Mouse (Mus musculus): ENCODE results near the gene Fbxo7. TPM values are rescaled to one million over a fixed set of nuclear protein-coding genes. Genes with fewer than 3 reads are reported as not detected.
"Not testable (repeated sequence)": the region's sequence is repeated elsewhere in the genome, so short reads cannot be mapped to it uniquely, and the experiment has no call there.

The Fbxo7 gene
- total RNA-seq (2021): 10 to 100 TPM in 1 of 2 experiments, 1 to 10 TPM in 1; 8.5 to 10.3 TPM
- long read RNA-seq, experiment 1, full-length matches to known transcripts: 13 of 15 reads
- long read RNA-seq, experiment 1, partial matches to known transcripts: 0 of 15 reads
- long read RNA-seq, experiment 1, other reads (novel, unspliced or antisense): 2 of 15 reads
- long read RNA-seq, experiment 2, full-length matches to known transcripts: 12 of 14 reads
- long read RNA-seq, experiment 2, partial matches to known transcripts: 0 of 14 reads
- long read RNA-seq, experiment 2, other reads (novel, unspliced or antisense): 2 of 14 reads

DNA sequence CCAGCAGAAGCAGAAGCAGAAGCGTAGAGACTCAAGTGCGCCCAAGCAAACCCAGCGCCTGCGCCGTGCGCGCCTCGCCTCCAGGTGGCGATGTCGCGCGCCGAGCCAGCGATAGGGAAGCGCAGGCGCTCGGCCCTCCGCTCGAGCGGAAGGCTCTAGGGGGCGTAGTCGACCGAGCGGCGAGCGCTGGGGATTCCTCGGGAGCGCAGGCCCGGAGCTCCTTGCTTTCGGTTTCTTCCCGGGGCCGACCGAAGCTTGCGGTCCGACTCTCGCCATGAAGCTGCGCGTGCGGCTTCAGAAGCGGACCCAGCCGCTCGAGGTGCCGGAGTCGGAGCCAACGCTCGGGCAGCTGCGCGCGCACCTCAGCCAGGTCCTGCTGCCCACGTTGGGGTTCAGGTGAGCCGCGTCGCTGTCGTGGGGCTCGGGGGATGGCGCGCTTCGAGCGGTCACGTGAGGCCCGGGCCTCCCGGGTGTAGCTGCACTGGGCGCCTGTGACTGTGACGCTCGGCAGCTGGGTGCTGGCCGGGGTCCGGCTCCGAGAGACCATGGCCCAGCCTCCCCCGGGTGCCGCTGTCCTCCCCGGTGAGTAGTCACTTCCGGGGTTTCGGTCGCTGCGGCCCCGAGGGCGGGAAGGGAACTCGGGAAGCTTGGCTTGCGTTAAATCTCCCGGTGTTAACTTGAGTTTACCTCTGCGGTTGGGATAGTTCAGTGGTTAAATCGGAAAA is at the start of gene Fbxo7:
Fbxo7 (plus strand) TSS at position 224 of the 725 bp plus-strand sequence.
- peak; percentile 92 for DNase-seq
- intact Hi-C loops (cut with DNase I; ENCODE audit: low total_unique reads): no loop called here

DNA sequence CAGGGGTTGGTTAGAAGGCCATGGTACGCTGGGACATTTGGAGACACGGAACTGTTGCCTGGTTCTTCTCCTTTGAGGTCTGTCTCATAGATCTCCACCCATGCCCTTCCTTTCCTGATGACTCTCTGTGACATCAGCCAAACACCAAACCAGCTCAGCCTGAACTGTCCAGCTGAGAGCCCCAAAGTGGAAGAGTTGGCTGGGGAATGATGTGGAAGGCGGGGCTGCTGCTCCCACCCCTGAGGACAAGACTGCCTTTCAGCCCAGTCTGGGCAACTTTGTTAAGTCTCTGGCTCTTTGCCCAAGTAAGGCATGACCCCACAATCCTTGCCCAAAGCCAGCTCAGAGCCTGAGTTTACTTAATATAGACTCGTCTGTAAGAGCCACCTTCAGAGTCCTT is 48.9 kb upstream of the Fbxo7 start:
- intact Hi-C loops (cut with DNase I; ENCODE audit: low total_unique reads): loop anchor here (5.0 kb wide), 1 partner anchor 489 kb away; no protein-coding TSS in a partner anchor
- DNase-seq: no peak

DNA sequence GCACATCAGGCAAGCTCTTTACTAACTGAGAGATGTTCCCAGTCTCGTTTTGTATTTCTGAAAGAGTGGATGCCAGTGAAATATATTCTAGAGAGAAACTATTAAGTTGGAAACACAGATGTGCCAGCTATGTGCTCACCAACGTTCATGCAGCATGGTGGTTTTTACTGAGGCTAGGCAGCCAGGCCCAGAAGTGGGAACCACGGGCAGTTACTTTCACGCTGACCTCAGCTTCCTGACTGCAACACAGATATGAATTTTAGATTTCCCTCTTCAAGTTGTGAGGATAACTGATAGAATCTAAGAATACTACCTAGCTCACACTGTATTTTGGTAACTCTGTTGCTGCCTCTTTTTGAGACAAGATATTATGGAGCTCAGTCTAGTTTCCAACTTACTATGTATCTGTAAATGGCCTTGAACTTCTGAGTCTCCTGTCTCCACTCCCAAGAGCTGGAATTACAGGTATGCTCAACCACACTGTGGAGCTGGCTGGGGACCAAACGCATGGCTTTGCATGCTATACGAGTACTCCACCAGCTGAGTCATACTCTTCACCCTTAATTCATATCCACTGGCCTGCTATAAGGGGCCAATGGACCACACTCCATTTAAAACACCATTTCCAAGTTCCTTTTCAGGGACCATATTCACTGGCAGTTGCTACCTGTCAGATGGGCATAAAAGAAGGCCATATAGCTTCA is 32.2 kb upstream of the Fbxo7 start:
- intact Hi-C loops (cut with DNase I; ENCODE audit: low total_unique reads): no loop called here
- no peak for DNase-seq

DNA sequence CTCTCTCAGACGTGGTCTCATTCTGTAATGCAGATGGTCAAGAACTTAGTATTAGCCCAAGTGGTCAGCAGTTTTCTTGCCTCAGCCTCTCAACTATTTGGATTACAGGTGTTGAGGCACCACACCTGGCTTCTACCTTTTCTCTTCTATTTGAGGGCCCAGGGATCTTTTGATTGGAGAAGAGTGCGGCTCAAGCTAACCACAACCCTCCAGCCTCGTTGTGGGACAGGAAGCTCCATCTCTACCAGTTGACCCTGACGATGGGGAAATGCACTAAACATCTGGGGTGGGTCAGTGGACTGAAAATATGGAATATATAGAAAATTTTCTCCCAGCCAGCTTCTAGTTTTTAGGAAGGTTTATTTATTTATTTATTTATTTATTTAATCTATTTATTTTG is 29.4 kb upstream of the Fbxo7 start:
- no peak for DNase-seq
- intact Hi-C loops (cut with DNase I; ENCODE audit: low total_unique reads): no loop called here

DNA sequence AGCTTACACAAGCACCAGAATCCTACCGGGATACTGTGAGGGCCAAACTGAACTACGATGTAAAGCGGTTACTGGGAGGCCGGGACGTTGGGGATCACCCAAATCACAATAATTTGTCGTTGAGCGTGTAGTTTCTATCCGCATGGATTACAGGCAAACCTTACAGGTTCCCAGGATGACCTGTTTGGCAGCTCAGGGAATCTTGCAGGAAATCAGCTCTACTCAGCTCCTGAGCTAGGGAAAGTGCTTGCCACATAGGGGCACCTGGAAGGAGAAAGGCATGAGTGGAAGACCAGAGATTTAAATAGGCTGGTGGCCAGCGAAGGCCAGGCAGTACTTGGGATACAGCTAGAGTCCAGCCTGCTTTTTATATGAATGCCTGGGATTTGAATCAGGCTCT is 27.9 kb upstream of the Fbxo7 start:
- intact Hi-C loops (cut with DNase I; ENCODE audit: low total_unique reads): no loop called here
- DNase-seq: no peak

DNA sequence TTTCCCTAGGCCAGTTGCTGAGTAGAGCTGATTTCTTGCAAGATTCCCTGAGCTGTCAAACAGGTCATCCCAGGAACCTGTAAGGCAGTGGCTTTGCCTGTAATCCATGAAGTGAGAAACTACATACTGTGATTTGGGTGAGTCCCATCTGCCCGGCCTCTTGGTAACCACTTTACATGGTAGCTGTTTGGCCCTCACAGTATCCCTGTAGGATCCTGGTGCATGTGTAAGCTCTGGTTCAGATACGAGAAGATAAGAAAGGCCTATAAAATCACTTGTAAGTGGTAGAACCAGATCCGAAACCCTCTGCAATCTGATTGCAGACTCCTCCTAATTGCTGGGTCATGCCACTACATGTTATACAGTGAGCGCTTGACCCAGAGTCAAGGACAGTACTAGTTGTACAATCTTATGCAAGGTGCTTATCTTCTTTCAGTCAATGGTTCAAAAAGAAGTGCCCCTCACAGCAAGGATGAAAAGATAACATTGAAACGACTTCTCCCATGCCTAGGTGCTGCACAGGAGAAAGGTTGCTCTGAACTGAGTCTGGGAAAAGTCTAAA is 27.1 kb upstream of the Fbxo7 start:
- intact Hi-C loops (cut with DNase I; ENCODE audit: low total_unique reads): no loop called here
- no peak for DNase-seq

DNA sequence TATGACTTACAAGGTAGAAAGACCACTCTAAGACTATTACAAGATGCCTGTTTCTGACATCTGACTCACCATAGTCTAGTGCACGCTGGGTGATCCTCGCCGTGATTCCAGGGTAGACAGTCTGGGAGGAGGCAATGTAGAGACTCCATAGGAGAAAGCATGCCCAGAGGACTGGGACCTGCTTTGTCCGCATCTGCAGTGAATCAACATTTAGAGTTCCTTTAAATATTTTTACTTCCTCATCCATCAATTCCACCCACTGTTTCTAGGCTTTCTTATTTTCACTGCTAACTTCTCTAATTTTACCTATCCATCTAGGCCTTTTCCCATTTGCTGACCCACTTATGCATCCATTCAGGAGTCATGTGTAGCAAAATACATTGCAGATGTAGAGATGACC is 21.3 kb upstream of the Fbxo7 start:
- DNase-seq: no peak
- intact Hi-C loops (cut with DNase I; ENCODE audit: low total_unique reads): no loop called here

DNA sequence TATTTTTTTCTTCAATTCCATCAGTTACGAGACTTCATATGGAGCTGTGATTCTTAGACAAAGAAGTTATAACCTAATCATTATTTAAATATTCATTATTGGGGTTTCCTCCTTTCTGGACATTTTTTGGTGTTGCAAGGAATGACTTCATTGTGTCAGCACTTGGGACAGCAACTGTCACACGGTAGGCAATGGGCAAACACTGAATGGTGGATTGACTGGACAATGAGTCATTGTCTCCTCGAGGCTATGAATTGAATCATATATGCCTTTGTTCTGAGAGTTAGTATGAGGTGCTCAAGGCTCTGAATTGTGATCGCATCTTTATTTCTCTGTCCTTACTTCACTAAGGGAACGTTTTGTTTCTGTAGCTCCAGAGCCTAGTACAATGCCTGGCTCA is 15.3 kb upstream of the Fbxo7 start:
- intact Hi-C loops (cut with DNase I; ENCODE audit: low total_unique reads): no loop called here
- DNase-seq: no peak

DNA sequence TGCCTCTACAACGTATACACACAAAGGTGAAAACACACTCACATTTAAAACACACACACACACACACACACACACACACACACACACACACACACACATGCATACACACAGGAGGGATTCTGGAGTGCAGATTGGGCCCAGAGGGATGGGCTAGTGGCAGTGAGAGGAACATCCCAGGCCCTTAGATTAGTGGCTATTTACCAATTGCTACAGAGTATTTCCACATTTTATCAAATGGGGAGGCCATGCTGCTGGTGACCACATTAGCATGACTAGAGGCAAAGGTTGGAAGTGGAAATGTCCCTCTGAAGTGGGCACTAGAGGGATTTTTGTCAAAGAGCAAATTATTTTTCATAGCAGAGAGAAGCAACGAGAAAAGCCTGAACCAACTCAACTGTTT is 12.1 kb upstream of the Fbxo7 start:
- no peak for DNase-seq
- intact Hi-C loops (cut with DNase I; ENCODE audit: low total_unique reads): no loop called here

DNA sequence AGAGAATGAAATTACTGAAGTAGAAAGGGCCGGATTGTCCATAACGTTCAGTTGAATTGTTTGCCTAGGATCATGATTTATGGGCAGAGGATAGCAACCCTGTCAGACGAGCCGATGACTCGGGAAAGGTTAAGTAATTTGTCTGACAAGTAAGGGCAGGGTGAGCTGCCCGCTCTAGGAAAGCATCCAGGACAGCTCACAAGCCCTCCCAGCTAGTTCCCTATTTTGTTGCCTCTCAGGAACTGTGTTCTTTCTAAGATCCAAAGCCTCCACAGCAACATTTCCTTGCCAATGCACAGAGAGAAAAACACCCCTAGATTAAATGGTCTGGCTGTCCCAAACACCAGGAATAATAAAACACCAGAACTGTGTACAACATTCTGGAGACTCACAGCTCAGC is 11.1 kb upstream of the Fbxo7 start:
- intact Hi-C loops (cut with DNase I; ENCODE audit: low total_unique reads): no loop called here
- no peak for DNase-seq

DNA sequence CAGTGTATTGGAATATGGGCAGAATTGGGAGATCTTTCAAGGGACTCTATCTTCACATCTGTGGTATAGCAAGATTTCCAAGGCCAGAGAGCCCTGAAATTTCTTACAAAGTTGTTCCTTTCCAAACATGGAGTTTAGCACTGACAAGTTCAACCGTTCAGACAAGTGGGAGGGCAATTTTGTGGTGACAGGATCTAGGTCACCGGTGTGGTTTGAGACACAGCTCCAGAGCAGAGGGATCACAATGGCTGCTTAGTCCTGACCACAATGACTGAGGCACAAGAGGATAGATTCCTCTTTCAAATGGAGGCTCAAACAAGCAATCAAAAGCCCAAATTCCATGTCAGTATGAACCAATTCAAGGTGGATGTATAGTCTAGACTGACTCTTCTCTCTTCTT is 10.6 kb upstream of the Fbxo7 start:
- intact Hi-C loops (cut with DNase I; ENCODE audit: low total_unique reads): no loop called here
- DNase-seq: no peak

DNA sequence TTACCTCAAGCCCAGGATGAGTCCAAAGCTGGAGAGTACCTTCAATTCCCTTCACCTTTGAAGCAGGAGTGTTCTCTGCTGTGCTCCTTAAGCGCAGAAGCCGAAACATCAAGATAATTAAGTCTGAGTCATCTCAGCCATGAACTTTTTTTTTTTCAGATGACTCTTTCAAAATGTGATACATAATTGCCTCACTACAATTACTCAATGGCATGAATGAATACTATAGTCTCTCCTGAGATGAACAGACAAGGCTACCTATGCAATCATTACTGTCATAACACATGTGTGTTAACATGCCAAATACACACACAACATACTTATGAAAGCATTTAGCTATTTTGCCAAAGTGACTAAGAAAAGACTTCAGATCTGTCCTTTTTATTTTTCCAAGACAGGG is 10.0 kb upstream of the Fbxo7 start, which contains the start of gene Bpifc:
Bpifc (minus strand) TSS at position 115 of the 400 bp plus-strand sequence.
- no peak for DNase-seq
- intact Hi-C loops (cut with DNase I; ENCODE audit: low total_unique reads): no loop called here

DNA sequence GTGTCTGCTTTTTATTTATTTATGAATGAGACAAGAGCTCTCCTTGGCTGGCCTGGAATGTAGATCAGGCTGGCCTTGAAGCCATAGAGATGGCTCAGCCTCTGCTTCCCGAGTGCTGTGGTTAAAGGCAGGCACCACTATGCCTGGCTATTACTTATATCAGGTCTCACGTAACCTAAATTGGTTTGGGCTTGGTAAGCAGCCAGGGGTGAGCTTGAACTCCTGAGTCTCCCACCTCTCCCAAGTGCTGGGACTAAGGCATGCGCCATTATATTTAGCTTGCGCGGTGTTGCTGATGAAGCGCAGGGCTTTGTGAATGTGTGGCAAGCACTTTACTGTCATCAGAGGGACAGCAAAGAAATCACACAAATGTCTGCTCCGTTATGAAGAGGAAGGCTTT is 4.0 kb upstream of the Fbxo7 start:
- no peak for DNase-seq
- intact Hi-C loops (cut with DNase I; ENCODE audit: low total_unique reads): no loop called here

DNA sequence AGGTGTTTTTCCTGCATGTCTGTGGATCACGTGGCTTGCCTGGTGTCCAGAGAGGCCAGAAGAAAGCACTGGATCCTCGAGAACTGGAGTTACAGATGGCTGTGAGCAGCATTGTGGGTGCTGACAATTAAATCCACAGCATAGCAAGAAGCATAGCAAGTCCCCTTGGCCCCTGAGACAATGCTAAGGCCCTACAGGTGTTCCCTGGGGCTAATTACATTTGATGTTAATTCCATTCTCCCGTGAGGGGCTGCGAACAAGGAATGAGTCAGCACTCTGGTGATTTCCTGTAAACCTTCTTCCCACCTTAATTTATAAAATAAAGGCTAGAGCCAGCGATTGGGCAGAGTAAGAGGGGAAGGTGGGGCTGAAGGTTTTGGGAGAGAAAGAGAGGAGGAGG is 3.0 kb upstream of the Fbxo7 start:
- intact Hi-C loops (cut with DNase I; ENCODE audit: low total_unique reads): no loop called here
- no peak for DNase-seq

DNA sequence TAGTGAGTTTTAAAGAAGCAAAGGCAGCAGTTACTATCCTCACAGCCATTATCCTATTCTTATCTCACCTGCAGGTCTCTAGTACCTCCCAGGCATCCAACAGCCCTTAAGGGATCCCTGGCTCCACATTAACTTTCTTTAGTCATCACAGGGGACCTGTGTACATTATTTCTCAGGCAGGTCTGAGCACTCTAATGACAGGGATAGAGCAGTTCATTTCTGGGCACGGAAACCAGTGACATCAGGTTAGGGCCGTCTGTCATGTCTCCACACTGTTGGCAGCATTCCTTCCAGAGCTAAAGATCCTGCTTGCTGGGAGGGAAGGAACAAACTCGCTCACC is 394 bp upstream of the Fbxo7 start:
- intact Hi-C loops (cut with DNase I; ENCODE audit: low total_unique reads): no loop called here
- DNase-seq: no peak

DNA sequence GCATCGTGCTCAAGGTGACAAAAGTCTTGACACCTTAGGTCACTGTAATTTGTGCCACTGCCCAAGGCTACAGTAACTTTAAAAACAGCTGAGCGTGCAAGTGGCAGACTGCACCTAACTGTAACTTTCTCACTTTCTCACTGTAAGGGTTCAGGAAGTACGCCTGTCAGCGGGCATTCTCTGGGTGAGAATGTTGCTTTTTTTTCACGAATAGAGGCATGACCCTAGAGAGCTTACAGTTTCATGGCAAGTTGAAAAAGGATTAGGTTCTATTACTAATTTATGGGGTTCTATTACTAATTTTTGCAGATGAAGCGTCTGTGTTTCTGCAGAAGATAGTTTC is 673 bp downstream of the Fbxo7 start:
- no peak for DNase-seq
- intact Hi-C loops (cut with DNase I; ENCODE audit: low total_unique reads): no loop called here

DNA sequence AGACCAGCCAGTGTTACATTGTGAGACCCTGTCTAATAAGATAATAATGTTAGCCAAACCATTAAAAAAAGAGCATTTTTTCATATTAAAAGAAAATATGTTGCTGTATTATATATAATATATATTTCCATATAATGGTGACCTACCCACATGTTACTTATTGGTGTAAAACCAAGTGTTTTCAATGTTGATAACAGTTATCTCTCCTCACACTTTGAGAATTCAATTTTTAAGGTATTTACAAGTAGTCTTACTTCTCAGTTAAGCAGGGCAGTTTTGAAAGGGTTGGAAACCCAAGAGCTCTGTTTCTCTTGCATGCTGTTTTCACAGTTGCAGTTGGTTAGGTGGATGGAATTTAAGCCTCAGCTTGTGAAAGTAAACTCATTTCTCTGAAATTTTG is 1.4 kb downstream of the Fbxo7 start:
- intact Hi-C loops (cut with DNase I; ENCODE audit: low total_unique reads): no loop called here
- no peak for DNase-seq

DNA sequence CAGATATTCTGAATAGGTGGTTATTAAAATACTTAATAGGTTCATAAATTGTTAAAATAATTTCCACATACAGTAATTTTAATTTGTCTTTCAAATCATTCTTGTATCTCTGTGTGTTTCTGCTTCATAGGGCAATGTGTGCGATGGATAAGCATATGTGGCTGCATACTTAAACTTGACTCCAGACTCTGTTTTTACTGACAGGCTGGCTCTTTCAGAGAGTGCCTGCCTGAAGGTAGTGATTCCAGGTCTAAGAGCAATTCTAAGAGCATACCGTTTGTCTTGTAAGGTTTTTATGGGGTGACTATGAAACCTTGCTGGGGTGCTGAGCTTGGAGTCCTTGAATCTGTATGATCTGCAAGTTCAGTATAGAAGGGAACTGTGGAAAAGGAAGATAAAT is 4.1 kb downstream of the Fbxo7 start:
- intact Hi-C loops (cut with DNase I; ENCODE audit: low total_unique reads): no loop called here
- DNase-seq: no peak

DNA sequence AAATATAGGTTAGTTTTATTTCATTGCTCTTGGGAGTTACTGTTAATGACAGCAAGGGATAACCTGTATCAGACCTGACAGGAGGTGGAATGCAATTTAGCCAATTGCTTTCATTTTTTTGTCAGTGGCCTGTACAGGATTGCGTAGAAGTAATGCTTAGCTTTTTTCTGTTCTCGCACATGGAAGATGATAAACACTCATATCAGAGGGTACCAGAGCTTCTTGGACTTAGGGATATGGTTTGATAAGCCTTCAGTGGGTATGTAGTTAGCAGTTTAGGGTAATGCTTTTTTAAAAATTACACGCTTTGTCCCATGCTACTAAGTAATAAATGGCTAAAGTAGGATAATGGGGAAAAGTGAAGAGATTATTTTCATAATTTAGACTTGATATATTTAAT is 4.6 kb downstream of the Fbxo7 start:
- no peak for DNase-seq
- intact Hi-C loops (cut with DNase I; ENCODE audit: low total_unique reads): no loop called here

DNA sequence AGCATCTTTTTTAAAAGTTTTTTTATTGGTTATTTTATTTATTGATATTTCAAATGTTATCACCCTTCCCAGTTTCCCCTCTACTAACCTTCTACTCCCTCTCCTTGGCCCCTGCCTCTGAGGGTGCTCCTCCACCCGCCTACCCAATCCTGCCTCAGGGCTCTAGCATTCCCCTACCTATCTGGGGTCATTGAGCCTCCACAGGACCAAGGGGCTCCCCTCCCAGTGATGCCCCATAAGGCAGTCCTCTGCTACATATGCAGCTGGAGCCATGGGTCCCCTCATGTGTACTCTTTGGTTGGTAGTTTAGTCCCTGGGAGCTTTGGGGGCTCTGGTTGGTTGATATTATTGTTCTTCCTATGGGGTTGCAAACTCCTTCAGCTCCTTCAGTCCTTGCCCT is 5.0 kb downstream of the Fbxo7 start:
- intact Hi-C loops (cut with DNase I; ENCODE audit: low total_unique reads); DNase-seq: not testable (repeated sequence)

DNA sequence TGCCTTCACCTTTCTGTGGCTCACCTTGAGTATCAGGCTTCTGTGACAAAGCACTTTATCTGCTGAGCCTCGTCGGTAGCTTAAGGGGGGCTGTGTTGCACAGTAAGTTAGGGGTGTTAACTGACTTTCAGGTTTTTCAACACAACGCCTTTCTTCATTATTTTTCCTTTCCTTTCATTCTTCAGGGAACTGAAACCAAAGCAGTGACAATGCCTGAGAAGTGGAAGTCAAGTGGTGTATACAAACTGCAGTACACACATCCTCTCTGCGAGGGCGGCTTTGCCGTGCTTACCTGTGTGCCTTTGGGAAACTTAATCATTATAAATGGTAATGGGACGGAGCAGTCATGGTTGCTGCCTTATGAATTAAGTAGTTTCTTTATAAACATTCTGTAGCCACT is 9.0 kb downstream of the Fbxo7 start:
- intact Hi-C loops (cut with DNase I; ENCODE audit: low total_unique reads): no loop called here
- no peak for DNase-seq
